Mouse (Mus musculus) cerebellum, postnatal 14 days (tissue): ENCODE data around the gene Btbd35f20.
"Not testable (repeated sequence)": the region's sequence is repeated elsewhere in the genome, so short reads cannot be mapped to it uniquely, and the experiment has no call there.

Experiments
- DNase-seq, 2 experiments: peaks; one replicate each; pipeline ENCODE4 v3.0.0; 2021; ENCODE audit warnings: mixed read lengths in 2 of 2

Btbd35f20 gene

DNA sequence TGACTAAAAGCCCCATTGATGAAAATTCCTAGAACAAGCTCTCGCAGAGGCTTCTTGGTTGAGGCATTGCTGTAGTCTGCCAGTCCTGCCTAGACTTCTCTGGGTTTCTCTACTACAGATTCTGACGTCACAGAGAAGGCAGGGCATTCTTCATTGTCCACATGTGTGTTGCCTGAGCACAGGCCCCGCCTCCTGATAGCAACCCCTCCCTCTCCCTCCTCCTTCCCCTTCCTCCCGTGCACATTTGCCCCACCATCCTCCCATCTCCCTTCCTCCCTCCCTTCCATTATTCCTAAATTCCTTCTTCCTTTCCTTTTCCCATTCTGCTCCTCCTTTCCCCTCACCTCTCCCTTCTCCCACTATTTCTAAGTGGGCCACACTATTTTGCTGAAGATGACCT is at the start of gene Btbd35f20:
Btbd35f20 (minus strand) TSS at position 101 of the 400 bp plus-strand sequence.
- not testable (repeated sequence) for DNase-seq
